Mouse (Mus musculus) right cerebral cortex, postnatal 36 days (tissue): ENCODE results near the gene Cenpn.
A peak's percentile ranks its signal among the peaks of the same experiment; 100 is the strongest.

Experiments
- DNase-seq, 2 experiments: peaks; one replicate each; pipeline ENCODE4 v3.0.0; 2022; ENCODE audit warnings: low spot score in 2 of 2, mixed read lengths in 1 of 2

The Cenpn gene

DNA sequence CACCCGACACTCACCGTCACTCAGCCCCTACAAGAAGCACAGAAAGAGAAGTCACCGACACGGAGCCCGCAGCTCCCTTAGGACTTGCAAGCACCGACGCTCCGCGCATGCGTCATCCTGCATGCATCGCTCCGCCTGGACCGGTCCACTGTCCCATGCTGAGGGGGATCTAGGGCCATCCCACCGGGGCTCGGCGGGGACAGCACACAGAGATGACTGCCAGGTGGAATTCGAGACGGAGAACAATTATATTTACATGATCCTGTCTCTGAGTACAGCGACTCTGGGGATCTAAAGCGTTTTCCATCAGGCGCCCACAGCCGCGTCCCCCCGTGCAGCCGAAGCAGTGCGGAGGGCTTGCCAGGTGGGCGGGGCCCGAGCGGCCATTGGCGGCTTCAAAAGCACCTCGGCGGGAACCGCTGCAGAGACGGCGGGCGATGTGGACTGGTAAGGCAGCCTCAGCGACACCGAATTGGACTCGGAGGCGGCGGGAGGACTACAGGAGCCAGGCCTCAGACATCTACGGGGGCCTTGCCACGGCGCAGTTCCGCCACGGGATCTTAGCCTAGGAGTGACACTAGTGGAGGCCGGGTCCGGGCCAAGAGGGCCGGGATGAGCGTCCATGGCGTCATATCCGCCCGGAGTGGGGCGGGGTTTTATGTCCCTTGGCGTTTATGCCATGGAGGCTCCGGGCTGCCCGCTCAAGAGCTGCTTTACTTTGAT, at the start of gene Cenpn, which contains the start of gene Cmc2:
Gene Cenpn (plus strand): TSS at position 394 of the 723 bp plus-strand sequence.
Gene Cmc2 (minus strand): TSS at position 119 of the 723 bp plus-strand sequence.
- DNase-seq: peak; percentile 83 to 88

DNA sequence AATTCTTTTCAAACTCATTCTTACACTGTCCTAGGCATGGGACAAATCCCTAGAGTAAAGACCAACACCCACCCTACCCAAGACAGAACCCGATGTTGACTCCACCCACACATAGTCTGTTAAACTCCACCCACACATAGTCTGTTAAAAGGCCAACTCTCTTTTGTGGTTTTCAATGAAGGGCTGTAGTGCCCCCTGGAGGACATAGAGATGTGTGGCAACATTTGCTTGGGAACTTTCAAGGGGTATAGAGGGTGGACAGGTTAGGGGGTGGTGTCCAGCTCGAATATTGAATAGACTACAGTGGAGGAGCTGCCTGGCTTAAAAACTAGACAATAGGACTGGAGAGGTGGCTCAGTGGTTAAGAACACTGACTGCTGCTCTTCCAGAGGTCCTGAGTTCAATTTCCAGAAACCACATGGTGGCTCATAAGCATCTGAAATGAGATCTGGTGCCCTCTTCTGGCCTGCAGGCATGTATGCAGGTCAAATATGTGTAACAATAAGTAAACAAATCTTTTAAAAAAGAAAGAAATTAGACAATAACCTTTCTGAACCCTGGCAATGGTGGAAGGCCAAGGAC, 48.7 kb upstream of the Cenpn start:
- DNase-seq: no peak

DNA sequence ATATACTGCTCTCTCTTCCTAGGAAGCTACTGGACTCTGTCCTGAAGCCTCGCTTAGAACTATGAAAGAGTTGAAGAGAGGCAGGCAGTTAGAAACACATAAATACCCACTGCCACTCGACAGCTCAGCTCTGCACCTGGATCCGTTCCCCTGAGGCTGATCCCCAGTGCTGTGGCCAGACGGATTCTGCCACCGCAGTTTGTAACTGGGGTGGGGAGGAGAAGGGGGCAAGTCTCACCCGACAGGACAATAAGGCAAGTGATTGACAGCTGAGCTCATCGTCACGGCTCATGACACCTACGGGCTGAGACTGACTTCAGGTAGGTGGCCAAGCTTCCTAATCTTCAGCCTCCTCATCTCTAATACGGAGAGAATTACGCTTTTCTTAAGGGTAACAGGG, 47.9 kb upstream of the Cenpn start:
- DNase-seq: no peak

DNA sequence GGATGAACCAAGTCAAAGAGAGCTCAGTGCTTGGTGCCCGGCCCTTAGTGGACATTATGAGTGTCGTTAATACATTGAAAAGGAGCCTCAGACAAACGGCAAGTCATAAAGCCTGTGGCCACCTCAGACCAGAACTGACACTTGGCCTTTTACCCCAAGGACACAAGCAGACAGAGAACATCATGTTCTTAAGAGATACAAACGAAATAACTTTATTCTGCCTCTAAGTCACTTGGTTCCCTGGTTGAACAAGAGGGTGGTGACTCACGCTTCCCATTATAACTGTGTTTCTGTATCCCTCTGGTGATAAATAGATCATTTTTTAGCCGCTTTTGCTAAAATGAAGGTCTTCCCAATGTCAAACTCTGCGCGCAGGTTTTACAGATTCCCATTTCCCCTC, 47.5 kb upstream of the Cenpn start:
- no peak for DNase-seq

DNA sequence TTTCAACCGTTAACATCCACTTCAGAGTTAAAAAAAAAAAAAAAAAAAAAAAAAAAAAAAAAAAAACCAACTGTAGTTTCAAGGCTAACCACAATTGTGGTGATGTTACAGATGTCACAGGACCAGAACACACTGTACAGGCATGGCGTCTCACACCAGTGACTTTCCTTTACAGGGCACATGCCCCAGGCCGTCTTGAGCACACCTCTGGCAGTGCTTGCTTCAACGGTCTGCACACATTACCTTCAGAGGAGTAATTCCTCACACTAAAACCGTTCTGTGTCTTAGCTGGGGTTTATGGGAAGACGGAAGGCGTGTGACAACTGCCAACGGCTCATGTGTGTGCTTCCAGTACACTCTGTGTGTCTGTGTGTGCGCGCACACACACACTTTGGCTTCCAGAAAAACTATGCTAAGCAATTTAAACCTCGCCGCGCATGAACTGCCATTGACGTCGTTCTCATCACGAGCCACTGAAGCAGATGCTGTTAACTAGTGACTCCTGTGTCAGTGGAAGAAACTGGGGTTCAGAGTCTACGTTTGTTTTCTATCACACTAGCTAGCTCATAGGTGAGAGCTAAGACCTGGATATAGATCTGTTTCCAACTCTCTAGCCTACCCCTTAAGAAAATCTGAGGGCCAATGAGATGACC, 45.6 kb upstream of the Cenpn start:
- no peak for DNase-seq

DNA sequence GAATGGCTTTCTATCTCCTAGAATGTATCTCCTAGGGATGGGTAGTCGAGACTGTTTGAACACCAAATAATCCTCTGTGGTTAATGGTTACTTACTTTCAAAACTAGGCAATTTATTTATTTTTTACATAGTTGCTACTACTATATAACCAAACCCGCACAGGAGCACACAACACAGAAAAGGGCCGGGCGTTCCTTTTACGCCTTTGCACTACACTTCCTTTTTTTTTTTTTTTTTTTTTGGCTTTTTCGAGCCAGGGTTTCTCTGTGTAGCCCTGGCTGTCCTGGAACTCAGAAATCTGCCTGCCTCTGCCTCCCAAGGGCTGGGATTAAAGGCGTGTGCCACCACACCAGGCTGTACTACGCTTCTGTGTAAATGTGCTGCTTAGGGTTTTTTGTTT, 40.1 kb upstream of the Cenpn start:
- DNase-seq: no peak

DNA sequence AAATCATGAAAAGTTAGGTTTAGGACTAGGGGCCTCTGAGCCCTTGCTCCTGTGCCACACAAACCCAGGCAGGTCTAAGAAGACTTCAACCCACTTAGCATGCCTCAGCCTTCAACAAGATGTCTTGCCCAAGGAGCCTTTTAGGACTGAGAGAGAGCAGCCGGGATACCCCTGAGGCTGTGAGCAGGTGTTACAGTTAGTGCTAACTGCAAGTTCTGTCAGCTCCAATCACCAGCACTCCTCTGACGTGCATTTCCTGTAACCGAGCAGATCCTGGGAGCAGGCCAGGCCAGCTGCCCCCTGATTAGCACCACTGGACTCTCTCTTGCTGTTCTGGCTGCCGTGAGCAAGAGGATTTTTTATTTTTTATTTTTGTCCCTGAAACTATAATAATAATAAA, 33.7 kb upstream of the Cenpn start:
- DNase-seq: no peak

DNA sequence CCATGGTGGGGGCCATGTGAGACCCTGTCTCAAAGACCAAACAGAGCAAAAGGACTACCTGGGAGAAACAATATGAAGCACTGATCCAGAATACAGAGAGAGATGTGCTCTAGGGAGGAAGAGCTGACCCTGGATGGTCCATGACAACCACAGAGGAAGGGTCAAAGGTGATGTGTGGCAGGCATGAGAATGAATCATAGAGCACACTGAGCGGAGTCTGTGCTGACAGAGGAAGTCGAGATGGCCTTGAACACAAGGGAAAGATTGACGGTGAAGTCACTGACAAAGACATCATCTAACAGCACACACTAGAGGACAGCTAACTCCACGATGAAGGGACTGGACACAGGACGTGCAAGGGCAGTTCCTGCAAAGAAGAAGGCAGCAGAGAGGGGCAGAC, 30.1 kb upstream of the Cenpn start:
- DNase-seq: no peak

DNA sequence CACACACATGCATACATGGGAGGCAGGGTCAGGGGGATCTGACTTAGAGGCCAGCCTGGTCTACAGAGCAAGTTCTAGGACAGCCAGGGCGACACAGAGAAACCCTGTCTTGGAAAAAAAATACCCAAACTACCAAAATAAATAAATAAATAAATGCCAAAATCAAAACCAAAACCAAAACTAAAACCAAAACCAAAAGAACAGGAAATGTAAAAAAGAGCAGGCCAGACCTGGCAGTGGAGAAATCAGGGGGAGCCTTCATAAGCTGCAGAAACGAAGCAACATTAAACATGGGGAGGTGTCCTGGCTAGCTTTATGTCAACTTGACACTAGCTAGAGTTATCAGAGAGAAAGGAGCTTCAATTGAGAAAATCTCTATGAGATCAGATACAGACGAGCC, 29.4 kb upstream of the Cenpn start:
- no peak for DNase-seq

DNA sequence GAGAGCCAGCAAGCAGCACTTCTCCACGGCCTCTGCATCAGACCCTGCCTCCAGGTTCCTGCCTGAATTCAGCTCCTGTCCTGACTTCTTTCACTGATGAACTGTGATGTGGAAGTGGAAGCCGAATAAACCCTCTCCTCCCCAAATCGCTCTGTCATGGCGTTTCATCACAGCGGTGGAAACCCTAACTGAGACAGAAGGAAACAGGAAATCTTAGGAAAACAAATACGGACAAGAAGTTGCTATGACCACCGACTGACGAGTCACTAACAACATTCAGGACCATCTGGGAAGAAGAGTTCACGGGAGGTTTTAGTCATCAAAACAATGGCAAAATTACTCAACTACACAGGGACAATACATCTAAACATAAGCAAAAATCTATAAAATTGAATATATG, 28.9 kb upstream of the Cenpn start:
- DNase-seq: no peak

DNA sequence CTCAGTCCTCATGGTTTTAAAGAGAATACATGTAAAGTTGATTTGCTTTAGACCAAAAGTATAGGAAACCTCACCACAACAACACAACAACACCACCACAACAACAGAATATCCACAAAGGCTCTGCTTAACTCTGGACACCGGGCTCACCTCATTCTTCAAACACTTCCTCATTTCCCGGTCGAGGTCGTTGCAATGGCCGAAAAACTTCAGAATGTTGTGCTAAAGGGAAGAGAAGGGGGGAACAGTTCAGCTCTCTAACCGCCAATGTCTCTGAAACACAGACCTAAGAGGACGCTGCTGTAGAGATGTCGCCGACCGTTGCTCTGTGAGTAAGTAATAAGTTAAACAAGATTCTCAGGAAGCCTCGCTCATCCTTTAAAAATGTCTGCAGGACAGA, 27.6 kb upstream of the Cenpn start:
- DNase-seq: no peak

DNA sequence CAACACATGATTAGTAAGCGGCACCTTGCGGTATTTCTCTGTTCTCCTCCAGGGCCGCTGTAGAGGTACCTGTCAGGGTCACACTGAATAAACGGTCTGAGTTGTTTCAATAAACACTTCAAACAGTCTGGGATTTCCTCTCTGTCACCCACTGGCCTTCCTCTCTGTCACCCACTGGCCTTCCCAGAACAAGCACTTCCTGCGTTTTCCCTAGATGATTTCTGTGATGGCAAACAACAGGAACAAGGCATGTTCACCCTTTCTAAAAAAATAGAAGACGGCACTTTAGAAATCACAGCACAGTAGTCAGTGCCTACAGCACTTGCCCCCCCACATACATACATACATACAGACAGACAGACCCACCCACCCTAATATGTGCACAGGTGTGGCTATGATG, 26.0 kb upstream of the Cenpn start:
- DNase-seq: no peak

DNA sequence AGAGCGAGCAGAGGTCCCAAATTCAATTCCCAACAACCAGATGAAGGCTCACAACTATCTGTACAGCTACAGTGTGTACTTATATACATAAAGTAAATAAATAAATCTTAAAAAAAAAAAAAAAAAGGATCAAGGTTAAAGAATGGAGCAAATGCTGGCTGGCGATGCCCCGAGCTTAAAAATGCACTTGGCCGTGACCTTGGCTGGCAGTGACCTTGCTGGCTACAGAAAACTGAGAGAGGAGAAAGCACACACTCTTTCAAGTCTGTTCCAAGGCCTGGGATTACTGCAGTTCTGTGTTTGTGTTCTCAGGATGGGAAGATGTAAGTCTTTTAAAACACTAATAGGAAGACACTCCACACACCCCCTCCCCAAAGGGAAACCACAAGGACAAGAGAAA, 16.8 kb upstream of the Cenpn start:
- no peak for DNase-seq

DNA sequence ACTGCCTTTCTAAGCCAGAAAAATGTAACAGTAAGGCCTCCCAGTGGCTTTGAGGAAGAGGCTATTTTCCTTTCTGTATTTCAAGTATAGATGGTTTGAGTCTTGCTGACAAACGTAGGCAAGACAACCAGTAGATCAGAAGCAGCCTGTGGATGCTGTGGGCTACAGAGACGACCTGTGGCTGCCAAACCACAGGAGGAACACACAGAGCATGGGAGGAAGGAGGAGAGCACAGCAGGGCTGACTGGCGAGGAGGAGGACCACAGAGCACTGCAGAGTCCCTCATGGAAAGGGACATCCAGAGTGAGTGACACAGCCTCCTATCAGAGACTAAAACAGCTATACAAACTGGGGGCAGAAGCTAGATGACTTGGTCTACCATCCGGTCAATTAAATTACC, 16.3 kb upstream of the Cenpn start:
- DNase-seq: no peak

DNA sequence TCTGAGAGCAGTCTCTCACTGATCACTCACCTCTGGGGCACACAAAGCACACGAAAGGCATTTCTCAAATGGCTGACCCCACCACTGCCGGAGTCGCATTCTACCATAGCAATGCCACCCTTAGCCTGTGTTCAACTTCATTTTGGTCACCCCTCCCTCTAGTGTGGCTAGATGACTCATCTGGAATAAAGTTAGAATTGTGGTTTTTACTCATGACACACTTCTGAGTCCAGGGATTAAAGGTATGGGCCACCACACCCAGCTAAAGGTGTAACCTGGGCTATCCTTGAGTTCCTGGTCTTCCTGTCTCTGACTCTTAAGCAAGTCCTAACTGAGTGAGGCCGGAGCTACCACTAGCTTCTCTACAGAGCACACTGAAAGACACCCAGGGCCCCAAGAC, 15.7 kb upstream of the Cenpn start:
- DNase-seq: no peak

DNA sequence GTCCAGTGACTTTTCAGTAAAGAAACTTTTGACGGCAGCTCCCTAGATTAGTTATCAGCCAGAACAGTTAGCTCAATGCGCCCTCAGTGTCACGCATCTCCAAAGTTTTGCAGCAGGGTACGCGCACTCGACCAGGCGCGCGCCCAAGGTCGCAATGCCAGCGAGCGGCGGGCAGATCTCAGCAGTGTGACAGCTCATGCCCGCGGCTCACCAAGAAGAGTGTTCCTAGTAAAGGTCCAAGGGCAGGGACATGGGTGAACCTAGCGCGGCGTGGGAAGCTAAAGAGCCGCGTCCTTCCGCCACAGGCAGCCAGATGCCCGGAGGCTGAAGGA, 559 bp upstream of the Cenpn start:
- DNase-seq: peak; percentile 16 to 20

DNA sequence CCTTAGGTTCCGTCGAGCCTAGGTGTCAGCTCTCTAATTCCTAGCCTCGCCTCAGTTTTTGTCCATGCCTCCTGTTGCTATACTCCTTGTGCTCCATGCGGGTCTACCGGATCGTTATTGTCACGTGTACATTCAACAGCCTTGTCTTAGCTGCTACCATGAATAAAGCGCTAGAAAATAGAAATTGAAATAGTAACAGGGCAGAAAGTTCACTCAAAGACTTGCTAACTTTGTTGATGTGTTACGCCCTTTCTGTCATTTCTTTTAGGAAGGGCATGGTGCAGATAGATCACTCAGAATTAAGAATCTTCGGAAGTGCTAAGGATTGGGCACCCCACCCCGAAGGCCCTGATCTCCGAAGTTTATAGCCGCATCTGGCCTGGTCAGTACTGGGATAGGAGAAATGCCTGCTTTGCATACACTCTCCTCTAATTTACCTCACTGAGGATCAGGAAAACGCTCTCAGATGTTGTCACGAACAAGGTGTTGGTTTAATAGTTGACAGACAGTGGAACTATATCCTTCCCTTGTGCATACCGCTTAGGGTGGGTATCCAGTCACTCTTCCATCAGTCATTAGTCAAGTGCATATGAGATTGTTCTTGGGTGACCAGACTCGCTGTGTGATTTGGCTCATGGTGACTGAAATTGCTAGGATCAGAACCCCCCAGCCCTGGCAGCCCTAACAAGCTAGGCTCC, 679 bp downstream of the Cenpn start:
- DNase-seq: no peak

DNA sequence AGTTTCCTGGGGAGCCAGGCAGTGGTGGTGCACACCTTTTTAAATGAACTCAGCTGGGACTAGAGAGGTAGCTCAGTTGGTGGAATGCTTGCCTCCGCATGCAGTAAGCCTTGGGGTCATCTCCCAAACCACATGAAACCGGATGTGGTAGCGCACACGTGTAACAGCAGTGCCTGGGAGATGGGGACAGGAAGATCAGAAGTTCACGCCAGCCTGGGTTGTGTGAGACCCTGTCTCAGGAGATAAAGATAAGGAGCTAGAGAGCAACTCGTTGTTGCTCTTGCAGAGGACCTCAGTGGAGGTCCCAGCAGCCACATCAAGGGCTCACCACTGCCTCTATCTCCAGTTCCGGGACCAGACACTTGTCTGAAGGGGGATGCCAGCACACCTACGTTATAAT, 2.0 kb downstream of the Cenpn start:
- no peak for DNase-seq

DNA sequence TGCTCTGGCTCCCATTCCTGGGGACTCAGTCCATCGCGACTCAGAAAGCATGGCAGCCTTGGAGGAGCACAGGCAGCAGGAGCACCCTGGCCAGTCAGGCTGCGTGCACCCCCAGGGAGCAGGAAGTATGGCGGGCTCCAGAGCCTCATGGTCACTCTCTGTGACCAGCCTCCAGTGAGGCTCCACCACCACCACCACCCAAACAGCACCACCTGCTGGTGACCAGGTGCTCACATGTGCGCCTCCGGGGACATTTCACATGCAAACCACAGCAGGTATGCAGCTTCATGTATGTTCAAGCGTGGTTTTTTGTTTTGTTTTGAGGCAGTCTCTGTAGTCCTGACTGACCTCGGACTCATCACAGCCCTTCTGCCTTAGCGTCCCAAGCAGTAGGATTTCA, 6.3 kb downstream of the Cenpn start:
- no peak for DNase-seq

DNA sequence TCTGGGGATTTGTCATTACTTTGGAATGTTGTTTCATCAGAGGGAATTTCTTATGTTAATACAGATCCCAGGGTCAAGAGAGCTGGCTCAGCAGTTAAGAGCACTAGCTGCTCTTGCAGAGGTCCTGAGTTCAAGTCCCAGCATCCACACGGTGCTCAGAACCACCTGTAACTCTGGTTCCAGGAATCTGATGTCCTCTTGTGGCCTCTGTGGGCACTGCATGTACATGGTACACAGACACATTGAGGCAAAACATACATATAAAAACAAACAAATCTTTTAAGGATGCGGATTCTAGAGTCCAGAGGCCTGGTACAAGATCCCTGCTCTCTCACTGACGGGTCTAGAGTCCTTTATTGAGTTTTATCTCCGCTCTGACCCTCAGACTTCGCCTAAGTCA, 7.1 kb downstream of the Cenpn start:
- no peak for DNase-seq

DNA sequence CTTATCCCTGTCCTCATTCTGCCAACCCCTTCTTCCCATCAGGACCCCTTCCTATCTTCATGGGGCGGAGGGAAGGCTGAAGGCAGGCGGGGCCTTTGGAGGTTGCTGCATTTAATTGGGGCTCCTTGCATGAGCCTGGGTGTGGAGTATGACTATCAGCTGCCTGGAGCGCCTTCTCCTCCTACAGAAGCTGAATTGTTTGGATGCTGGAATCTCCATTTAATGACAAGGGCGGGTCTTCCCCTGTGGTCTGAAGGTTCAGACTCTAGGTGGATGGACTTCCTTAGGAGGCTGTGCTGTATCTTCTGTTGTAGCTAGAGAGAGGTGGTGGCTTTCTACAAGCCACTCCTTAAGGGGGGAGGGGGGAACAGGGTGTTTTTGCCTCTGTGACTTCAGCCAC, 13.4 kb downstream of the Cenpn start:
- no peak for DNase-seq

DNA sequence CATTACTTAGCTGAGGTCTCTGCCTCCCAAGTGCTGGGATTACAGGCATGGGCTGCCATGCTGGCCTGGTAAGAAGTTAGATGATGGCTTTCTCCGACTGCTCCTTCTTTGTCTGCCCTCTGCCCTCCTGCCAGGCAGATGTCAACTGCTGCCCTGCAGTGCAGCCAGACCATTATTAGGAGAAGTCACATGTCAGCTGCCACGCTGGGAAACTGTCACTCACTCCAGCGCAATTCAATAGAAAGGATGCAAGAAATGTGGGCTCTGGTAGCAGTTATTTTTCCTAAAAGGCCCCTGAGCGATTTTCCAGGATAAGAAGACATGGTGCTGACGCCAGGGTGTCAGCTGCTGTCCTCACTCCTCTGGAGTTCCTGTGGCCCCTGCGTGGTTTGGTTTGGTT, 14.0 kb downstream of the Cenpn start:
- no peak for DNase-seq
